Mouse (Mus musculus) testis, adult 2 months (tissue): ENCODE measurements around the gene Dcdc2a. TPM values are rescaled to one million over a fixed set of nuclear protein-coding genes. Genes with fewer than 3 reads are reported as not detected.

ENCODE experiments used
- H3K27ac ChIP-seq: fragments of 200-500 bp; 2 replicates; pipeline ENCODE4 v1.5.1; 2012; ENCODE audit warnings: low read depth, low read length; ENCODE audit not compliant: control insufficient read depth, insufficient read depth
- H3K27me3 ChIP-seq: fragments of 200-500 bp; 2 replicates; pipeline ENCODE4 v1.6.1; 2012; ENCODE audit warnings: mild to moderate bottlenecking, low read length, moderate library complexity; ENCODE audit not compliant: control insufficient read depth, insufficient read depth
- H3K36me3 ChIP-seq: fragments of 200-500 bp; 2 replicates; pipeline ENCODE4 v1.6.1; 2012; ENCODE audit warnings: mild to moderate bottlenecking, low read length; ENCODE audit not compliant: control insufficient read depth, insufficient read depth
- H3K4me1 ChIP-seq: fragments of 200-500 bp; 2 replicates; pipeline ENCODE4 v1.6.1; 2012; ENCODE audit warnings: low read length; ENCODE audit not compliant: control insufficient read depth, insufficient read depth
- H3K4me3 ChIP-seq: fragments of 200-500 bp; 2 replicates; pipeline ENCODE4 v1.5.1; 2012; ENCODE audit warnings: low read depth, mild to moderate bottlenecking, low read length, moderate library complexity, mixed read lengths; ENCODE audit not compliant: control insufficient read depth
- CTCF ChIP-seq: fragments of 200-500 bp; IDR thresholded peaks from 2 replicates; pipeline ENCODE4 v1.5.1; 2012; ENCODE audit warnings: low read depth, mild to moderate bottlenecking, inconsistent platforms, low read length, moderate library complexity; ENCODE audit not compliant: control insufficient read depth, insufficient read depth, insufficient replicate concordance
- POLR2A ChIP-seq: fragments of 200-500 bp; IDR thresholded peaks from 2 replicates; pipeline ENCODE4 v1.6.1; 2012; ENCODE audit warnings: low read depth, mild to moderate bottlenecking, inconsistent platforms, low read length, moderate library complexity; ENCODE audit not compliant: control insufficient read depth
- polyA plus RNA-seq: library from polyadenylated mRNA; depleted of rRNA; stranded (reverse); fragments of >200 nt; gene quantifications from 2 replicates; pipeline ENCODE4 v1.2.3, GENCODE M21; 2012

Gene Dcdc2a
- polyA plus RNA-seq, 1 experiment, result 3.2 TPM

GRCm38 (mm10) chr13:25094381-25094780, 38.6 kb downstream of the Dcdc2a start:
- Histone ChIP-seq H3K4me3 (no peak overlapping the region), H3K36me3 (no peaks in the 10 kb centered on the region), H3K27ac (no peak overlapping the region), H3K4me1 (no peaks in the 10 kb centered on the region), H3K27me3 (no peaks in the 10 kb centered on the region)
- TF ChIP-seq CTCF, result no peak
- no peak for TF ChIP-seq POLR2A

- H3K4me3 ChIP-seq, result no peak overlapping the region
- H3K36me3 ChIP-seq, result no peaks in the 10 kb centered on the region
- no peaks in the 10 kb centered on the region for H3K27me3 ChIP-seq
- no peak overlapping the region for H3K27ac ChIP-seq
- TF ChIP-seq POLR2A (no peak), CTCF (no peak)
- no peaks in the 10 kb centered on the region for H3K4me1 ChIP-seq
These were observed 41.5 kb downstream of the Dcdc2a start for GRCm38 (mm10) chr13:25097348-25097747.

GRCm38 (mm10) chr13:25098578-25098977, 42.8 kb downstream of the Dcdc2a start:
- H3K4me1 ChIP-seq, result no peaks in the 10 kb centered on the region
- H3K27ac ChIP-seq, result no peak overlapping the region
- TF ChIP-seq CTCF, result no peak
- no peak for TF ChIP-seq POLR2A
- no peaks in the 10 kb centered on the region for H3K36me3 ChIP-seq
- no peaks in the 10 kb centered on the region for H3K27me3 ChIP-seq
- no peak overlapping the region for H3K4me3 ChIP-seq

- H3K27ac ChIP-seq, result no peak overlapping the region
- no peak for TF ChIP-seq POLR2A
- no peak for TF ChIP-seq CTCF
- H3K27me3 ChIP-seq, result no peaks in the 10 kb centered on the region
- H3K4me3 ChIP-seq, result no peak overlapping the region
- H3K36me3 ChIP-seq, result no peaks in the 10 kb centered on the region
- H3K4me1 ChIP-seq, result no peaks in the 10 kb centered on the region
These were observed 43.7 kb downstream of the Dcdc2a start for GRCm38 (mm10) chr13:25099508-25099907.

GRCm38 (mm10) chr13:25100581-25100980, 44.8 kb downstream of the Dcdc2a start:
- TF ChIP-seq POLR2A, result no peak
- H3K4me1 ChIP-seq, result no peaks in the 10 kb centered on the region
- no peak overlapping the region for H3K4me3 ChIP-seq
- H3K27ac ChIP-seq, result no peak overlapping the region
- H3K36me3 ChIP-seq, result no peaks in the 10 kb centered on the region
- H3K27me3 ChIP-seq, result no peaks in the 10 kb centered on the region

- H3K4me1 ChIP-seq, result no peaks in the 10 kb centered on the region
- H3K4me3 ChIP-seq, result no peak overlapping the region
- H3K36me3 ChIP-seq, result no peaks in the 10 kb centered on the region
- H3K27ac ChIP-seq, result no peak overlapping the region
- no peaks in the 10 kb centered on the region for H3K27me3 ChIP-seq
- no peak for TF ChIP-seq POLR2A
- no peak for TF ChIP-seq CTCF
These were observed 49.9 kb downstream of the Dcdc2a start for GRCm38 (mm10) chr13:25105671-25106070.

GRCm38 (mm10) chr13:25106740-25107139, 50.9 kb downstream of the Dcdc2a start:
- Histone ChIP-seq H3K27ac (no peak overlapping the region), H3K4me3 (no peak overlapping the region), H3K36me3 (no peaks in the 10 kb centered on the region), H3K4me1 (no peaks in the 10 kb centered on the region), H3K27me3 (no peaks in the 10 kb centered on the region)
- no peak for TF ChIP-seq POLR2A
- no peak for TF ChIP-seq CTCF

GRCm38 (mm10) chr13:25108353-25108752, 52.5 kb downstream of the Dcdc2a start:
- Histone ChIP-seq H3K27ac (no peak overlapping the region), H3K4me3 (no peak overlapping the region), H3K27me3 (no peaks in the 10 kb centered on the region), H3K4me1 (no peaks in the 10 kb centered on the region), H3K36me3 (no peaks in the 10 kb centered on the region)
- TF ChIP-seq CTCF, result no peak
- TF ChIP-seq POLR2A, result no peak

GRCm38 (mm10) chr13:25110592-25111095, 54.8 kb downstream of the Dcdc2a start:
- TF ChIP-seq CTCF, result no peak
- TF ChIP-seq POLR2A, result no peak
- no peaks in the 10 kb centered on the region for H3K27me3 ChIP-seq
- H3K4me3 ChIP-seq, result no peak overlapping the region
- H3K27ac ChIP-seq, result no peak overlapping the region
- H3K36me3 ChIP-seq, result no peaks in the 10 kb centered on the region
- no peaks in the 10 kb centered on the region for H3K4me1 ChIP-seq
